Mouse (Mus musculus) heart, embryonic 10.5 days (tissue): ENCODE results near the gene Fus. TPM values are rescaled to one million over a fixed set of nuclear protein-coding genes. Genes with fewer than 3 reads are reported as not detected.

ENCODE experiments used
- DNase-seq: peaks from one replicate; pipeline ENCODE4 v3.0.0-alpha.2; 2017; ENCODE audit warnings: low spot score
- H3K27ac ChIP-seq: fragments of 300-500 bp; sonication (generic); 2 replicates; pipeline ENCODE4 v1.5.1; 2016; ENCODE audit warnings: mild to moderate bottlenecking
- H3K27me3 ChIP-seq: fragments of 300-500 bp; sonication (generic); 2 replicates; pipeline ENCODE4 v1.6.1; 2016; ENCODE audit warnings: mild to moderate bottlenecking; ENCODE audit not compliant: poor library complexity, insufficient read depth, severe bottlenecking
- H3K36me3 ChIP-seq: fragments of 300-500 bp; sonication (generic); 2 replicates; pipeline ENCODE4 v1.6.1; 2016; ENCODE audit warnings: mild to moderate bottlenecking, moderate library complexity
- H3K4me1 ChIP-seq: fragments of 300-500 bp; sonication (generic); 2 replicates; pipeline ENCODE4 v1.6.1; 2016; ENCODE audit warnings: mild to moderate bottlenecking
- H3K4me3 ChIP-seq: fragments of 300-500 bp; sonication (generic); 2 replicates; pipeline ENCODE4 v1.5.1; 2016; ENCODE audit warnings: mild to moderate bottlenecking, moderate library complexity
- H3K9me3 ChIP-seq: fragments of 300-500 bp; sonication (generic); 2 replicates; pipeline ENCODE4 v1.6.1; 2016; ENCODE audit warnings: mild to moderate bottlenecking, moderate library complexity
- WGBS: fragments of 180-500 bp; shearing (Covaris S2); methylation state at CpG from one replicate; pipeline ENCODE4 v1.1.7; 2016; 5-methylcytosine and 5-hydroxymethylcytosine counted together
- polyA plus RNA-seq: library from polyadenylated mRNA; unstranded; fragments of >200 nt; fragmentation: Nextera tagmentation; extraction: Ambion mirVana; gene quantifications from 2 replicates; pipeline ENCODE4 v1.2.1, GENCODE M21; 2016

The Fus gene
- polyA plus RNA-seq: 280 and 362 TPM in 2 replicates

DNA sequence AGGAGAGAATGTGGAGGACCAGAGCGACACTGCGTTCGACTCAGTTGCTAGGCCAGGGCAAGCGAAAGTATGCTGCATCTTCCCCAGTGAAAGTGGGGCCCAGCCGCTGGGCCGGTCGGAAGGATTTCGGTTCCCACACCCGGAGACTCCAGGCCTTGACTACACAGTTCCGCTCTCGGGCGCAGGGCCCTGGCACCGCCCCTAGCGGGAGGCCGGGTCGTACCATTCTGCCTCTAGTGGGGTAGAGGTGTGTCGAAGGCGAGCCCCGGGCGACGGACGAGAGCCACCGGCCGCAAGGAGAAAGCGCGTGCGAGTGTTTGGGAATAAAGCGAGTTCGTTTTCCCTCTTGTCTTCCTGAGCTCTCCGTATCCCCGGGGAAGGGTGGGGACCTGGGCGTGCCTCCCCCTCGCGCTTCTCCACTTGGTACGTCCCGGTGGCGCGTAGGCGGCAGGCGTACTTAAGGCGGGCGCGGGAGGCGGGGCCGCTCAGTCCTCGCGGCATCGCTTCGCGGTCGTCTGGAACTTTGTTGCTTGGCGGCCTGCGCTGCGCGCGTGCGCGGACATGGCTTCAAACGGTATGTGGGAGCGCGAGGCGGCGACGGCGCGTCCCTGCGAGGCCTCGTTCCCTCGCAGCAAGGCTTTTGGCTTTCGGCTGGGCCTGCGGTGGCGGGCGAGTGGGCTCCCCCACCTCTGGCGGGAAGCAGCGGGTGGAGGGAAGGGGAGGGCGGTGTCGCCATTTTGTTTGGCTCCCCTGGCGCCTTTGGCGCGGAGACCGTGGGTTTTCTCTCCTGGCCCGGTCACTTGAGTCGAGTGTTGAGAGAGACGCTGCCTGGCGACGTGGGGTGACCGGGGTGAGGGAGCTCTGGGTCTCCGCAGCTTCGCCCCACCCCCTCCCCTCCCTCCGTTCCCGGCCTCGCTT is at the start of gene Fus:
Gene Fus (plus strand): TSS at position 454 of the 918 bp plus-strand sequence.
- peaks cover 32% of the 10 kb centered on the region for H3K36me3 ChIP-seq
- H3K9me3 ChIP-seq: no peaks in the 10 kb centered on the region
- peak; percentile 94 for DNase-seq
- H3K27ac ChIP-seq: peak within 1 kb of the TSS; percentile 100
- H3K27me3 ChIP-seq: no peaks in the 10 kb centered on the region
- WGBS: under 1% methylated on average over 92 of the region's 92 CpGs
- peaks cover 13% of the 10 kb centered on the region; the same call in 1 of the 2 replicates for H3K4me1 ChIP-seq
- H3K4me3 ChIP-seq: peak within 1 kb of the TSS; percentile 99

DNA sequence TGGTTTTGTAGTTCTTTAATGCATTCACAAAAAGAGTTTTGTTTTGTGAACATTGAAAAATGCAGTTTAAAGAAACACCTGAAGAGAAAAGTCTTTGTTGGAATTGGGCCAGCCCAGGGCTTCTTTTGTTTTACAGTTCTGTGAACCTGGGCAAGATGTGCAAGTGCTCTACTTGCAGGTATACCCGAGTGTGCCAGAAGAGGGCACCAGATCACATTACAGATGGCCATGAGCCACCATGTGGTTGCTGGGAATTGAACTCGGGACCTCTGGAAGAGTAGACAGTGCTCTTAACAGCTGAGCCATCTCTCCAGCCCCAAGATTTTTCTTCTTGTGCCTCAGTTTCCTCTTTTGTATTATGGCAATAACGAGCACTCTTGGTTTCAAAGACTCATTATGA is 49.1 kb upstream of the Fus start:
- DNase-seq: no peak
- 50% methylated on average over 3 of the region's 3 CpGs for WGBS
- Histone ChIP-seq H3K9me3 (no peaks in the 10 kb centered on the region), H3K27me3 (no peaks in the 10 kb centered on the region), H3K27ac (no peak overlapping the region), H3K4me3 (no peak overlapping the region), H3K4me1 (peaks cover 2% of the 10 kb centered on the region), H3K36me3 (peaks cover 61% of the 10 kb centered on the region)

DNA sequence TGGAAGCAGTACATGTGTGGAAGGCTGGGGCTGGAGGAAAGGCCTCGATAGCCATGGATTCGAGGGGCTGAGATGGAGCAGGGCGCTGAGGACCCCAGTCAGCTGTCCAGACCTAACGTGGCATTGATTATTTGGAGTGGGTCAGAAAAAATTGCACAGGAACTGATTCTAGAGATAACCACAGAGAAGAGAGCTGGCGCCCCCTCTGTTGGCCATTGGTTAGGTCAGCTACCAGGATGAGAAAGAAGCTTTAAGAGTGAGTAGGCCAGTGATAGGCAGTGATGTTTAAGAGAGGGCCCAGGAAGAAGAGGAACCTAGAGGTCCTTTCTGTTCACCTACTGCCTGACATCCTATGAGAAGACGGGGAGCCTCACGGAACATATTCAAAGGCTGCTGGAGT is 48.0 kb upstream of the Fus start:
- H3K36me3 ChIP-seq: peaks cover 66% of the 10 kb centered on the region
- H3K27ac ChIP-seq: no peak overlapping the region
- H3K9me3 ChIP-seq: no peaks in the 10 kb centered on the region
- H3K4me3 ChIP-seq: no peak overlapping the region
- no peak for DNase-seq
- 71% methylated on average over 7 of the region's 7 CpGs for WGBS
- no peaks in the 10 kb centered on the region for H3K27me3 ChIP-seq
- 0 out of 2 replicates have a peak, but pooled peaks cover 5% of the 10 kb centered on the region for H3K4me1 ChIP-seq

DNA sequence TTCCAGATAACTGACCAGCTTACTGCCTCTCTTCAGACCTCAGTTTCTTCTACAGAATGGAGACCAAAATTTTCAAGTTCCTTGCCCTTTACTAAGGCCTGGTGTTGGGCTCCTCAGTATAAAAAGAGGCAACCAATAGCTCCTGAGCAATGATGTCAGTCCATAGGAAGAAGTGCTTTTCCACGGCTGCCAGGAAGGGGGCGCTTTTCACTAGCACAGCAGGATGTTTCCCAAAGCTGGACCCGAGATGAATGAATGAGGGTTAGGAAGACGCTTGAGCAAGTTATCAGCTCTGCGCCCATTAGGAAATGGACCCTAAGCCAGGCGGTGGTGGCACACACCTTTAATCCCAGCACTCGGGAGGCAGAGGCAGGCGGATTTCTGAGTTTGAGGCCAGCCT is 45.7 kb upstream of the Fus start:
- Histone ChIP-seq H3K4me3 (no peak overlapping the region), H3K27me3 (no peaks in the 10 kb centered on the region), H3K9me3 (no peaks in the 10 kb centered on the region), H3K4me1 (0 out of 2 replicates have a peak, but pooled peaks cover 5% of the 10 kb centered on the region), H3K36me3 (peaks cover 68% of the 10 kb centered on the region), H3K27ac (no peak overlapping the region)
- WGBS: 63% methylated on average over 8 of the region's 8 CpGs
- DNase-seq: no peak

DNA sequence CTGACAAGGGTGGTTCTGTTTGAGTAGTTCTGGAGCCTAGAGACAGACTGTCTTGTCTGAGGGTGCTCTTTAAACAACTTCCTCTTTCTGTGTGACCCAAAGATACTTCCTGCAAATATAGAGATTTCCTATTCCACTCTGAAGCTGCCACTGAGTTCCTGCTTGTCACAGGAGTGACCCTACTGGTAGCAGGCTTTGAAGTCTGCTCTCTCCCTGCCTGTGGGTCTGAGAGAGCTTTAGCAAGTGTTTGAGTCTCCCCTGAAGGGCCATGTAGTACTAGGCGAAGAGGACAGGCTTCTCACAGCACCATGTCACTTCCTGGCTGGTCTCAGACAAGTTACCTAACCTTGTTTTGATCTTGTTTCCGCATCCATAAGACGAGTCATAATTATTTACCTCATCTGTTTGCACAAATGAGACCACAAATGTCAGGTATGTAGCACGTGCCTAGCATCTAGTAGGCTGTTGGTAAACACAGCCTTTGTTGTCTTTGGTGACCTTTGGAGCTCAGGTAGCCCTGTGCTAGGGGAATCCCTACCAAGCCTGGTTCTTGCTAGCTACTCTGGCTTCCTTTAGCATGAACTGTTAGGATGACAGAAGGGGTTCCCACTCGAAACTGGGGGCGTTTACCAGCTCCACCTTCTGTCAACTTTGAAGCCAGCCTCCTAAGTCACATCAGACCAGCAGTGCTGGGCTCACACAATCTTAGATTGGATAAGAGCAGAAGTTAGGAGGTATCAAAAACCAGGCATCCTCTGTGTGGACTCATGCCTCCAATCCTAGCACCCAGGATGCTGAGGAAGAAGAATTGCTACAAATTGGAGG is 44.6 kb upstream of the Fus start:
- H3K36me3 ChIP-seq: peaks cover 65% of the 10 kb centered on the region
- no peak for DNase-seq
- WGBS: 79% methylated on average over 6 of the region's 6 CpGs
- no peaks in the 10 kb centered on the region for H3K9me3 ChIP-seq
- 0 out of 2 replicates have a peak, but pooled peaks cover 5% of the 10 kb centered on the region for H3K4me1 ChIP-seq
- H3K4me3 ChIP-seq: no peak overlapping the region
- peaks cover under 1% of the 10 kb centered on the region; the same call in 1 of the 2 replicates for H3K27me3 ChIP-seq
- no peak overlapping the region for H3K27ac ChIP-seq

DNA sequence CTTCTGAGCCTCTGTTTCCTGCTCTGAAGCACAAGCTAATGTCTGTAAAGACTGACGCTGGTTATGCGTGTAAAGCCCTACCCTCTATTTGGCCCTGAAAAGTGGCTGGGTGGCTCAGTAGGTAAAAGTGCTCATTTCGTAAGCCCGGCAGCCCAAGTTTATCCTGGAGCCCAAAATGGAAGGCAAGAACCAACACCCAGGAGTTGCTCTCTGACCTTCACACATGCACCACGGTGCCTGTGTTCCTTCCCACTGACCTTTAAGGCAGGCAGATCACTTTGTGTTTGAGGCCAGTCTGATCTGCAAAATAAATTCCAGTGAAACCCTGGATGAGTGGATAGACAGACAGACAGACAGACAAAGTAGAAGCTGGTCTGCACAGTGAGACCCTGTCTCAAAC is 43.5 kb upstream of the Fus start:
- DNase-seq: no peak
- whole genome bisulfite sequencing: 88% methylated on average over 5 of the region's 5 CpGs
- Histone ChIP-seq H3K27me3 (peaks cover 10% of the 10 kb centered on the region), H3K9me3 (no peaks in the 10 kb centered on the region), H3K4me1 (peaks cover 7% of the 10 kb centered on the region; the same call in 1 of the 2 replicates), H3K36me3 (peaks cover 61% of the 10 kb centered on the region), H3K27ac (no peak overlapping the region), H3K4me3 (no peak overlapping the region)

DNA sequence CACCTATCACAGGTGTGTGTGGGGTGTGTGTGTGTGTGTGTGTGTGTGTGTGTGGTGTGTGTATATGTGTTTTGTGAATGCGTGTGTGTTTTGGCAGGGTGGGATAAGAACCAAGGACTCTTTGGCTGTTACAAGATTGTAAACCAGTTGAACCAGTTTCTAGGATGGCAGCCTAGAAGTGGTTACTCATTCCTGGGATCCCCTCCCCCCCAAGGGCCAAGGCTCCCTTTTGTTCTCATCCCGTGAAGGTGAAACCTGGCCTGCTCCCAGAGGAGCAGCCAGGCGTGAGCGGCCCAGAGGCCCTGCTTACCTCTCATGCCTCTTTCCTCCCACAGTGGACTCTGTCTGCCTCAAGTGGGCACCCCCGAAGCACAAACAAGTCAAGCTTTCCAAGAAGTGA is 42.0 kb upstream of the Fus start:
- no peak overlapping the region for H3K27ac ChIP-seq
- no peaks in the 10 kb centered on the region for H3K9me3 ChIP-seq
- no peak overlapping the region for H3K4me3 ChIP-seq
- peaks cover 22% of the 10 kb centered on the region for H3K4me1 ChIP-seq
- peaks cover 25% of the 10 kb centered on the region for H3K27me3 ChIP-seq
- 73% methylated on average over 5 of the region's 5 CpGs for WGBS
- no peak for DNase-seq
- peaks cover 56% of the 10 kb centered on the region for H3K36me3 ChIP-seq

DNA sequence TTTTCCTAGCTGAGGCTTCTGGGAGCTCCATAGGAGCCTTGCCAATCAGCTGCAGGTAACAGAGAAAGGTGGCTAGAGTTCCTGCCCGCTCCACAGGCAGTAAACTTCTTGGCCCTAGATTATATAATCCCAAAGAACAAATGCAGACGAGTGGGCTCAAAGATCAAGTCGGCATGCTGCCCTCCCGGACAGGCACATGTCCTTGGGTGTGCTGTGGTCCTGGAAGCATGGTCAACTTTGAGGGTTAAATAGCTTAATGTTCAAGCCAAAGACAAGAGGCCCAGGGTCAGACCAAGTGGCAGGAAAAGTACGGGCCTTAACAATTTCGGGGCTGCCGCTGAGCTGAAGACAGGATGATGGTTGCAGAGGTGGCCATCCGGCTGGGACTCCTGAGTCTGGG is 41.2 kb upstream of the Fus start:
- no peak for DNase-seq
- 91% methylated on average over 8 of the region's 8 CpGs for WGBS
- Histone ChIP-seq H3K4me3 (no peak overlapping the region), H3K27ac (no peak overlapping the region), H3K4me1 (peaks cover 23% of the 10 kb centered on the region), H3K27me3 (peaks cover 31% of the 10 kb centered on the region), H3K36me3 (peaks cover 49% of the 10 kb centered on the region), H3K9me3 (no peaks in the 10 kb centered on the region)

DNA sequence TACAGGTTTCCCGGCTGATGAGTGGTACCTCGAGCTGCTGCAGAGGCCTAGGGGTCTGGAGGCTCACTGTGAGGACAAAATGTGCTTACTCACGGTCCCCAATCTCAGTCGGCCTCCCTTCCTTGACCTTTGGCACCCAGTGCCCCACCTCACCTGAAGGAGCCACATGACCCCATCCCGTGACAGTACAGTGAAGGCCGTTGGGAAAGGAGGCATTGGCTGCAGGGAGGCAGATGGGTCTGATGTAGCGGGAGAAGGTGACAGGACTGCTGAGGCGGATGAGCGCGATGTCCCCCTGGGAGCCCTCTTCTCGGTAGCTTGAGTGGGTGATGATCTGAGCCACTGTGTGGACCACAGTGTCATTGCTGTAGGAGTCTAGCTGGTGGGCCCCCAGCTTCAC is 40.4 kb upstream of the Fus start:
- no peaks in the 10 kb centered on the region for H3K9me3 ChIP-seq
- no peak for DNase-seq
- H3K36me3 ChIP-seq: peaks cover 46% of the 10 kb centered on the region
- H3K4me3 ChIP-seq: no peak overlapping the region
- peaks cover 31% of the 10 kb centered on the region for H3K27me3 ChIP-seq
- H3K27ac ChIP-seq: no peak overlapping the region
- 81% methylated on average over 11 of the region's 11 CpGs for WGBS
- peaks cover 30% of the 10 kb centered on the region for H3K4me1 ChIP-seq

DNA sequence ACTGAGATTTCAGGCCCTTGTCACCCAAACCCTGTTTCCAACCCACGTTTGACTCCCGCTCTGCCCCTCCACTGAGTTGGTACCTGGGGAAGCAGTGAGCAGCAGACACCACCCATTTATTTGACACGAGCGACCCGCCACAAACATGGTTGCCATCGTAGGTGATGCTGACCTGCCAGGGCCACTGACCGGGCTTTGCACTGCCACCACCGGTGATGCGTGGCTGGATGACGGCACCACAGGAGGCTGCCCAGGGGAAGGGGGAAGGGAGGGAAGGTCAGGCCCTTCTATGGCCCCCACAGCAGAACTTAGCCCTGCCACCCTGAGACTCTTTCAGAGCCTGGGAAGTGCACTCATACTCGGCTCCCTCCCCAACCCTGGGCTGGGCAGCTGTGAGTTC is 39.5 kb upstream of the Fus start:
- no peak for DNase-seq
- Histone ChIP-seq H3K36me3 (peaks cover 38% of the 10 kb centered on the region), H3K4me1 (peaks cover 37% of the 10 kb centered on the region), H3K9me3 (no peaks in the 10 kb centered on the region), H3K27ac (no peak overlapping the region), H3K27me3 (peaks cover 31% of the 10 kb centered on the region), H3K4me3 (no peak overlapping the region)
- WGBS: 83% methylated on average over 11 of the region's 11 CpGs

DNA sequence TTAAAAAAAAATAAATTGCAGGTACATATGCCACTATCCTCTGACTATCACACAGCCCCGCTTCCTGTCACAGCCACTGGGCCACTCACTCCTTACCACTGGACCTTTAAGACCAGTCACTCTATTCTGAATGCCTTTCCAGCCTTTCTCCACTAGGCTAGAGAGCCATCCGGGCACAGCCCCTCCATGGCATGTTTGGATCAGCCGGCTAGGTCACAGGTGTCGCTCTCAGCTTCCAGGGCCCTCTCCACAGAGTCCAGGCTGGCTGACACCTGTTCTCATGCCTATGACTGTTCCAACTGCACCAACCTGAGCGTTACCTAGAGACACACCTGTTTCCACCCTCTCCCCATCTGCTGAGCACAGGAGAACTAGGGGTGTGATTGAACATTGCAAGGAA is 38.7 kb upstream of the Fus start:
- Histone ChIP-seq H3K27me3 (peaks cover 31% of the 10 kb centered on the region), H3K9me3 (no peaks in the 10 kb centered on the region), H3K36me3 (peaks cover 34% of the 10 kb centered on the region), H3K4me3 (peak overlapping the region; percentile 55), H3K27ac (no peak overlapping the region), H3K4me1 (peaks cover 44% of the 10 kb centered on the region)
- no peak for DNase-seq
- WGBS: 47% methylated on average over 5 of the region's 5 CpGs

DNA sequence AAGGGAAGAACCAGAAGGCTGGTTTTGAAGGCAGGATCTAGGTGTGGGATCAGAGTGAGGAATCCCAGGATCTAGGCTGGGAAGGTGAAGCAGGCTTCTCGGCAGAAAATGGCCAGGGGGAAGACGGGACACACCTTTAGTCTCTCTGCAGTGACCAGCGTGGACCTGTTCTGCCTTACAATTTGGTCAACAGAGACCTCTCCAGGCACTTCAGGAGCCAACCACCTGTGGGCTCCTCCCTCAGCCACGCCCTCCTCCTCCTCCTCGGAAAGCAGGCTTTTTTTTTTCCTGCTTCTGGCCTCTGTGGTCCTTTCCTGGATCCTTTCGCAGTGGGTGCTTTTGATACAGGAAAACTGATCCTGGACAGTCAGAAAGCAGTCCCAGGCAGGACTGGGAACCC is 37.3 kb upstream of the Fus start, which contains the start of gene Prss8:
Gene Prss8 (minus strand): TSS at position 182 of the 400 bp plus-strand sequence.
- H3K27me3 ChIP-seq: peaks cover 31% of the 10 kb centered on the region
- no peaks in the 10 kb centered on the region for H3K9me3 ChIP-seq
- 9% methylated on average over 6 of the region's 6 CpGs for WGBS
- DNase-seq: no peak
- peak within 1 kb of the TSS; percentile 76 for H3K27ac ChIP-seq
- H3K36me3 ChIP-seq: peaks cover 25% of the 10 kb centered on the region
- peaks cover 51% of the 10 kb centered on the region for H3K4me1 ChIP-seq
- peak within 1 kb of the TSS; percentile 55 for H3K4me3 ChIP-seq

DNA sequence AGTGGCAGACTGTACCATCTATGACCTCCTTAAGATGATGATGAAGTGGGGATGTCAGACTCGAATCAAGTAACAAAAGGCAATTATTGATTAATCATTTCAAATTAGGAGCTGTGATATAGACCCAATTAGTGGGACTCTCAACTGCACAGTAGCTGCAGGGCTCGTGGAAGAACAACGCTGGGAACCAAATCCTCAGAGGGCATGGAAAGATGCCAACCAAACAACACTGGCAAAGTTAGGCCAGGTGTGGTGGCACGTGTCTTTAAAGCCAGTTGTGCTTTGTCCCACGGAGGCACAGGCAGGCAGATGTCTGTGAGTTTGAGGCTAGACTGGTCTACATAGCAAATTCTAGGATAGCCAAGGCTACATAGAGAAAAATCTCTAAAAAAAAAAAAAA is 36.6 kb upstream of the Fus start:
- H3K9me3 ChIP-seq: no peaks in the 10 kb centered on the region
- WGBS: 77% methylated on average over 5 of the region's 5 CpGs
- no peak overlapping the region for H3K27ac ChIP-seq
- peaks cover 31% of the 10 kb centered on the region for H3K27me3 ChIP-seq
- peaks cover 21% of the 10 kb centered on the region for H3K36me3 ChIP-seq
- DNase-seq: no peak
- peaks cover 56% of the 10 kb centered on the region for H3K4me1 ChIP-seq
- no peak overlapping the region for H3K4me3 ChIP-seq
